Mouse (Mus musculus): ENCODE data around the gene Hsph1.

Gene Hsph1

DNA sequence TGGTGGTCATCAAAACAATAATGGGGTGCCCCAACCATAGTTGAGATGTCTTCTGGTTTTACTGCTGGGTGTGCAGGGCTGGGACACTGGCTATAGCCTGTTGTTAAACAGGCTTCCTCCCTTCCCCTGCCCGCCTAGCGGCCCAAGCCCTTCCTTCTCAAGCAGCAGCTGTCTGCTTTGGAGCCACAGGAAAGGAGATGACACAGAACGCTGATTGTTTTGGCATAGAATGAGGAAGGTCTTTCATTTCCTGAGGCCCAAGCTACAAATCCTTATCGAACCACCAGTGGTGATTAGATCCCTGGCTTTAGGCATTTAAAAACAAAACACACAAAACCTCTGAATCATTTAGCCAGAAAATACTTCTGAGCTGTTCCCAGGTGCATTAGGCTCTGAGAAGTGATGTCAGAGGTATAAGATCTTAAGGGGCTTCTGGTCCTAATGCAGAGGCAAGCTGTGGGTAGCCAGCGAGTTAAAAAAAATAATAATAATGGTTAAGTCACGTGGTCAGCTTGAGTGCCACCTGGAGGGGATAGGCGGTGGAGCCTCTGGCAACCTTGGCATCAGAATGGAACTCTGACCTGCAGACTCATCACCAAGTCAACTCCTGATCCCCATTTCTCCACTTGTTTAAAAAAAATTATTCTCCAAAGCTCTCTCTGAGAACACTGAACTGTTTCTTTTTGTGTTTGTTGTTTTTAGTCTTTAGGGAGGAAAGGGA is 47.2 kb downstream of the Hsph1 start:
- DNase-seq (ENCODE audit: low read depth, low spot score): no peak

DNA sequence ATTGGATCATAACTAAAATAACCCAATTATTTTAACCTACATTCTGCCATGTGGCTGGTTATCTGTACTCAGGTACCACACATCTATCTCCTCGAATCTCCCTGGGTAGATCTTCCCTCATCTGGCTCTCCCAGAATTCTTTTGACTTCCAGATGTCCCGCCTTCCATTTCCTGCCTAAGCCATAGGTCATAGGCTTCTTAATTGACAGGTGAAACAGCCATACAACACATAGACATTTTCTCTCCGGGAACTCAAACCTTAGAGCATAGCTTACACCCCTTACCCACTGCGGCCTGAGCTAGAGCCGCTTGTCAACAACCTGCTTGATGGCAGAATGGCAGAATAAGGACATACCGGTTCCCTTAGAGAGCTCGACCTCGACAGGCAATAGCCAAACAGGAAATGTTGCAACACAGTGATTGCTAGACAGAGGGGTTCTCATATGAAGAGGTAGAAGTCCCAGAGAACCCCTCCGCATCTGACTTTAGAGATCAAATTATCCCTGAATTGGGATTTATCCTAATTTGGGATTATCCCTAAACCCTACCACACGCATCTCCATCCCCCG is 48.8 kb downstream of the Hsph1 start:
- peak; percentile 82 for DNase-seq (ENCODE audit: low read depth, low spot score)

DNA sequence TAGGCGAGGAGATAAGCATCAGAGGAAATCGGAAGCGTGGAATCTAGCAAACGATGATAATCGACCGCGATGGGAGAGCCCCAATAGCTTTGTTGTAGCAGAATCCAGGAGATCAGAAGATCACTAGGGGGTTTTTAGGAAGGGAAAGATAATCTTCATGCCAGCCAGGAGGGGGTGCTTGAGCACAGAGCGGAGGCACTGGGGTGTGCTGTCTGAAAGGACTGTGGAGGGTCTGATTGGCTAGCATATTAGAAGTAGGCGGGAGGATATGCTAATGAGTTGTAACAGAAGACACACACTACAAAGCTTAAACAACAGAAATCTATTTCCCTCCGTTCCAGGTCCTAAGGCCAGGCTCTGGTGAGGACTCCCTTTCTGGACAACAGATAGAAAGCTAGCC is 50.3 kb downstream of the Hsph1 start:
- peak; percentile 84 for DNase-seq (ENCODE audit: low read depth, low spot score)

DNA sequence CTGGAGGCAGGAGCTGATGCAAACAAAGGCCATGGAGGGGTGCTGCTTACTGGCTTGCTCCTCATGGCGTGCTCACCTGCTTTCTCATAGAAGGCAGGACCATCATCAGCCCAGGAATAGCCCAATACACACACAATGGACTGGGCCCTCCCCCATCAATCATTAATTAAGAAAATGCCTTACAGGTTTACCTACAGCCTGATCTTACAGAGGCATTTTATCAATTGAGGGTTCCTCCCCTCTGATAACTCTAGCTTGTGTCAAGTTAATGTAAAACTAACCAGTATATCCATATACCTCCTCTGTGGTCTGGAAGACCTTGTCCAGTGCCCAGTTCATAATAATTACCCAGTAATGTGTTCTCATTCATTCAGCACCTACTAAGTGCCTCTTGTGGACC is 50.9 kb downstream of the Hsph1 start:
- DNase-seq (ENCODE audit: low read depth, low spot score): no peak

DNA sequence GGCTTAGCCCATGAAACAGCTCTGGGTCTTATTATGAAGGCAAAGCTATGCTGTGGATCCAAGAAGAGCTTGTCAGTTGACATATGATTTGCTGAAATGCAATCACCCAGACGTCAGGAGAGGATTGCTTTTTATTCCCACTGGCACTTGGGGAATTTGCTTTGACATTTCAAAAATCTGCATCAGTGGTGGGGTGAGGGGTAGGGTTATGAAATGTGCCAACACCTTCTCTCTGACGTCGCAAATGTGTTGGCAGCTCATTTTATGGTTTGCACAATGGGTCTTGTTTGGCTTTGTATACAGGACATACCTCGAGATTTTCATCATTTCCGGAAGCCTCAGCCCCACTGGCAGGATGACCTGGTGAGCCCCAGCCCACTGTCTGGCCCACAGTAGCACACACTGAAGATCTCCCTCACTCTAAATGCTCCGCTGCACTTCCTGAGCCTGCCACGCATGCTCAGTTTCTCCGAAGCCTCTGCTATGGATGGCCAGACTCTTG is 52.0 kb downstream of the Hsph1 start:
- DNase-seq (ENCODE audit: low read depth, low spot score): no peak

DNA sequence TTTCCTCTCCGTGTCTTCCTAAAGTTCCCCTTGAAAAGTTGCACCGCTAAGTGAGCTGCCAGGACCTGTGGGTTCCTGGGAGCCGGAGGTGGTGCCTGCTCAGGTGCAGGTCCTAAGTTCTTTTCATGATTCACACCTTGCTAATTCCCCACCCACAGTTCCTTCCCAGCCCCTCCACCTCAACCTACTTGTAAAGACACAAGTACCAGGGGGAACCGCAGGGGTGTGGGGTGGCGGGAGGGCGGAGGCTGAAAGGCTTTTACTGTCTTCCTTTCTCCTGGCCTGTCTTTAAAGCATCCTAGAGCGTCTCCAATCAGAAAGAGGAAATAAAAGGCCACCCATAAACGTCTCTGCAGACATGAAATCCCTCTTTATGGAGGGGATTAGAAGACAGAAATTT is 52.7 kb downstream of the Hsph1 start:
- peak; percentile 13 for DNase-seq (ENCODE audit: low read depth, low spot score)

DNA sequence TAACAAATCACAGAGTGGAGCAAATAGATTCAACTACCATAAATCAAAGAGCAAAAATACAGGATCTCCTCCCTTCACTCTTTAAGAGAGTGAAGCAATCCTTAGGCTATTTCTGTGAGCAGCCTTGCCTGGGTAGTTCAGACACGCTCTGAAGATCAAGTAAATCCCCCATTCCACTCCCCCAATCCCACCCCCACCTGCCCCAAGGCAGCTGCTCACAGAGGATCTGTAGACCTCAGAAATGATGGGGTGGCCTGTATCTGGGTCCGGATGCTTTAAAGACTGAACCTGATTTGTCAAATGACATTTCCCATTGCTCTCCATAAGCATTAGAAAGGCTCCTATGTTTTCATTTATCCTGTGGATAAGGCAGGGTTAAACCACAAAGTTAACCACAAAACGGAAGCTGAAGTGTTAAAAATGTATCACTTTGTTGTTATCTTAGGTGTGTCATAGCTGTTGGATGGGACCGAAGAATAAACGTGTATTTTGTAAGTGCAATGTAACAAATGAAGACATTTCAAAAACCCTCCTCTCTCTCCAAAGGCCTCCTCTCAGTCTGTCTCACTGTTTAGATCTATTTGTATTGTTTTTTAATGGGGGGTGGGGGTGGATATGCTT is 53.4 kb downstream of the Hsph1 start:
- DNase-seq (ENCODE audit: low read depth, low spot score): no peak

DNA sequence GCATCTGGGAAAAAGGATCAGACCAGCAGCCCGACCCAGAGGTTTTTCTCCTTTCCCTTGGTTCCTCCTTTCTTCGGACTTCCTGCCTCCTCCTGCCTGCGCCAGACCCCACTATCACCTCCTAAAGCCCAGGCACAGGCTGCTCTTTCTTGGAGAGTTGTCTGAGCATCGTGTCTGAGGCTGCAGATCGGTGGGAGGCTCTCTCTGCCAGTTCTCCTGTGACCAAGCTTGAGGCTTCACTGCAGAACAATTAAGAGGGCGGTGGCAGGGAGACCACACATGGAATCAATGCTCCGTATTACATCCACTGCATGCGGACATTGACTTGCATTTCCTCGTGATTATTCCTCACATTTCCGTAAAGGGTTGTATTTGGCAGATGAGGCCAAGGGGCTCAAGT is 58.7 kb downstream of the Hsph1 start:
- no peak for DNase-seq (ENCODE audit: low read depth, low spot score)

DNA sequence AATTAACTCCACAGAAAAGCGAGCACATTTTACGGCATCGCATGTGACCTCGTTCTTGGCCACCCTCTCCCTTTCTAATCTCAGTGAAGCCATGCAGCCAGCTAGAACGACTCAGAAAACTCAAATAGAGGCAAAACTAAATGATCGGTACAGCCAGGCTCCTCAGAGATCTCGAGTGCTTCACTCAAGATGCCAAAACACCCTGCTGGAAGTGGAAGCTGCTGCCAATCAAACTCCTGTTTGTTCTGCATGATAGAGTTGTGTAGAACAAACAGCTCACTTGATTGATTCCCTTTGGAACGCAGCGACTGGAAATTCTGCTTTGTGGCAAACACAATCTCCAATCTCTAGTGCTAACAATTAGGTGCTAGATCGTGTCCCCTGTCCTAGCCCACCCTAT is 59.2 kb downstream of the Hsph1 start:
- DNase-seq (ENCODE audit: low read depth, low spot score): no peak

DNA sequence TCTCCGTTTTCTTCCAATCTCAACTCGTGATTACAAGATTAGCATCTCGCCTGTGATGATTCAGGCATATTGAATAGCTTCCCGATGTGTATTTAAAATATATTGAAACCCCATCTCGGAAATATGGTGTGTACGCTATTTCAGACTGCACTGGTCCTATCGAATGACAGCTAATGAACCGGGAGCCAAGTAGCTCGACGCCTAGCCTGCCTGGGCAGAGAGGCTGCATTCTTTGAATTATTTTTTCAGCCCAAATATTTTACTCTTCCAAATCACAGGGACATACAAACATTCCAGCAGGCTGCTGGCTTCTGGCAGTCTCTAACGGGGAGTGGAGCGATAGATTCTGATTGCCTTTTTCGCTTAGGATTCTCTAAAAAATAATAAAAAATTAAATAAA is 67.2 kb downstream of the Hsph1 start:
- no peak for DNase-seq (ENCODE audit: low read depth, low spot score)

DNA sequence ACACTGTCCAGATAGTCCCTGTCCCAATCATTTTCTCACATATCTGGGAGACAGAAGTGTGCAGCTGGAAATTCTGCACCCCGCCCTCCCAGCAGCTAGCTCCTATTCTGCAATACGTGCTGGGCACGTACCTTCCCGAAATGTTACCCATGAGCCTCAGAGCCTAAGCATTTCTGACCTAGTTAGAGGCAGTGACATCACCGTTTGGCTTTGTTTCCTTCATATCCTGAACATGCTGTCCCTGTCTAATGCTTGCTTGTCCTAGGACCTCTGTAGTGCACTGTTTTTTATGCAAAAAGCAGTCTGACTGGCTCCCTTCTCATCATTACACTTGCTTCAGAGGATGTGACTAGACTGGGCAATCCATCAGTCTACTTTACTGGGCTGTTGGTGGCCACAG is 69.2 kb downstream of the Hsph1 start:
- no peak for DNase-seq (ENCODE audit: low read depth, low spot score)

DNA sequence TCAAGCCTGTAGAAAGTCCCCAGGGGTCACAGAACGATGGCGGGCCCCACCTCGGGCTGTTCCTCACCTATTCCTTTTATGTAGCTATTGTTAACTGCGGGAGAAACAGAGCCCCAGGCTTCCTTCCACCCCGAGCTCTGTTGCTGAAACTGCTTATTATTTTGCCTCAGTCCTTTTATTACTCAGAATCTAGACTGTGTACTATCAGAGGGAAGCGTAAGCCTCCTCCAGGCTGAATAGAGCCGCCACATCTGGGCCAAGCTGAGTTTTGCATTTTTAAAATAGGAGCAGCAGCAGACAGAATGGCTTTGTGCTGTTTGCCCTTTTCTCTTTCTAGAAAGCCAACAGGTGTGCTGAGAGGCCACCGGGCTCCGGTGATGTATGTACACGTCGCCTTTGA is 70.2 kb downstream of the Hsph1 start:
- no peak for DNase-seq (ENCODE audit: low read depth, low spot score)
